Mouse (Mus musculus): ENCODE results near the gene Pde7b. TPM values are rescaled to one million over a fixed set of nuclear protein-coding genes. Genes with fewer than 3 reads are reported as not detected.

Pde7b gene
- polyA plus RNA-seq, 1 experiment from 2014 or later = 1.5 TPM

- WGBS = 91% methylated on average over 7 of the region's 7 CpGs
- no peaks in the 10 kb centered on the region for H3K9me3 ChIP-seq (ENCODE audit: control insufficient read depth)
- H3K9ac ChIP-seq (ENCODE audit: low read depth, low read length) = no peak overlapping the region
- no peak overlapping the region for H3K27ac ChIP-seq (ENCODE audit: low read depth, low read length)
- no peaks in the 10 kb centered on the region for H3K4me1 ChIP-seq (replicated peaks; ENCODE audit: control insufficient read depth, insufficient read depth, low read length)
- no peak overlapping the region for H3K4me2 ChIP-seq (replicated peaks; ENCODE audit: low read depth)
- H3K36me3 ChIP-seq (ENCODE audit: control insufficient read depth, insufficient read depth) = no peaks in the 10 kb centered on the region
- no peak for TF ChIP-seq CTCF (IDR thresholded peaks at IDR 0.05; ENCODE audit: low read depth)
- H3K4me3 ChIP-seq (ENCODE audit: low read depth, low read length) = no peak overlapping the region
- ATAC-seq = no peak
- no peaks in the 10 kb centered on the region for H3K27me3 ChIP-seq (replicated peaks; ENCODE audit: control insufficient read depth, insufficient read depth, low read length)
These were observed 265.1 kb downstream of the Pde7b start for GRCm38 (mm10) chr10:20459657-20460350.

- 68% methylated on average over 3 of the region's 3 CpGs for WGBS
- H3K36me3 ChIP-seq (ENCODE audit: control insufficient read depth, insufficient read depth) = no peaks in the 10 kb centered on the region
These were observed 265.7 kb downstream of the Pde7b start for GRCm38 (mm10) chr10:20459160-20459559.

GRCm38 (mm10) chr10:20454387-20455065 lies 270.4 kb downstream of the Pde7b start:
- no peak overlapping the region for H3K4me2 ChIP-seq (replicated peaks; ENCODE audit: low read depth)
- H3K4me3 ChIP-seq (ENCODE audit: low read depth, low read length) = no peak overlapping the region
- no peak overlapping the region for H3K9ac ChIP-seq (ENCODE audit: low read depth, low read length)
- no peaks in the 10 kb centered on the region for H3K4me1 ChIP-seq (replicated peaks; ENCODE audit: control insufficient read depth, insufficient read depth, low read length)
- TF ChIP-seq CTCF (IDR thresholded peaks at IDR 0.05; ENCODE audit: low read depth) = no peak
- no peak overlapping the region for H3K27ac ChIP-seq (ENCODE audit: low read depth, low read length)
- ATAC-seq = no peak
- no peaks in the 10 kb centered on the region for H3K36me3 ChIP-seq (ENCODE audit: control insufficient read depth, insufficient read depth)
- 61% methylated on average over 6 of the region's 6 CpGs for WGBS
- H3K9me3 ChIP-seq (ENCODE audit: control insufficient read depth) = no peaks in the 10 kb centered on the region
- H3K27me3 ChIP-seq (replicated peaks; ENCODE audit: control insufficient read depth, insufficient read depth, low read length) = no peaks in the 10 kb centered on the region

More at GRCm38 (mm10) chr10:20459160-20459559, 265.7 kb downstream of the Pde7b start:
- no peaks in the 10 kb centered on the region for H3K9me3 ChIP-seq (ENCODE audit: control insufficient read depth)
- no peaks in the 10 kb centered on the region for H3K4me1 ChIP-seq (replicated peaks; ENCODE audit: control insufficient read depth, insufficient read depth, low read length)
- no peak for ATAC-seq
- H3K4me2 ChIP-seq (replicated peaks; ENCODE audit: low read depth) = no peak overlapping the region
- no peaks in the 10 kb centered on the region for H3K27me3 ChIP-seq (replicated peaks; ENCODE audit: control insufficient read depth, insufficient read depth, low read length)
- H3K27ac ChIP-seq (ENCODE audit: low read depth, low read length) = no peak overlapping the region
- TF ChIP-seq CTCF (IDR thresholded peaks at IDR 0.05; ENCODE audit: low read depth) = no peak
- no peak overlapping the region for H3K4me3 ChIP-seq (ENCODE audit: low read depth, low read length)
- H3K9ac ChIP-seq (ENCODE audit: low read depth, low read length) = no peak overlapping the region

- H3K4me2 ChIP-seq (replicated peaks; ENCODE audit: low read depth) = no peak overlapping the region
- H3K9me3 ChIP-seq (ENCODE audit: control insufficient read depth) = no peaks in the 10 kb centered on the region
- no peak overlapping the region for H3K9ac ChIP-seq (ENCODE audit: low read depth, low read length)
- no peaks in the 10 kb centered on the region for H3K27me3 ChIP-seq (replicated peaks; ENCODE audit: control insufficient read depth, insufficient read depth, low read length)
- no peaks in the 10 kb centered on the region for H3K36me3 ChIP-seq (ENCODE audit: control insufficient read depth, insufficient read depth)
- WGBS = 89% methylated on average over 9 of the region's 9 CpGs
- H3K27ac ChIP-seq (ENCODE audit: low read depth, low read length) = no peak overlapping the region
- H3K4me1 ChIP-seq (replicated peaks; ENCODE audit: control insufficient read depth, insufficient read depth, low read length) = no peaks in the 10 kb centered on the region
- TF ChIP-seq CTCF (IDR thresholded peaks at IDR 0.05; ENCODE audit: low read depth) = no peak
- no peak overlapping the region for H3K4me3 ChIP-seq (ENCODE audit: low read depth, low read length)
- no peak for ATAC-seq
These were observed 287.4 kb downstream of the Pde7b start for GRCm38 (mm10) chr10:20437428-20437827.

- Histone ChIP-seq H3K9ac (ENCODE audit: low read depth, low read length) (no peak overlapping the region), H3K9me3 (ENCODE audit: control insufficient read depth) (no peaks in the 10 kb centered on the region), H3K36me3 (ENCODE audit: control insufficient read depth, insufficient read depth) (no peaks in the 10 kb centered on the region), H3K27me3 (replicated peaks; ENCODE audit: control insufficient read depth, insufficient read depth, low read length) (no peaks in the 10 kb centered on the region), H3K4me3 (ENCODE audit: low read depth, low read length) (no peak overlapping the region), H3K4me1 (replicated peaks; ENCODE audit: control insufficient read depth, insufficient read depth, low read length) (no peaks in the 10 kb centered on the region), H3K27ac (ENCODE audit: low read depth, low read length) (no peak overlapping the region), H3K4me2 (replicated peaks; ENCODE audit: low read depth) (no peak overlapping the region)
- 56% methylated on average over 2 of the region's 2 CpGs for WGBS
- no peak for TF ChIP-seq CTCF (IDR thresholded peaks at IDR 0.05; ENCODE audit: low read depth)
- no peak for ATAC-seq
These were observed 287.9 kb downstream of the Pde7b start for GRCm38 (mm10) chr10:20437021-20437420.

- Histone ChIP-seq H3K9ac (ENCODE audit: low read depth, low read length) (no peak overlapping the region), H3K4me3 (ENCODE audit: low read depth, low read length) (no peak overlapping the region), H3K9me3 (ENCODE audit: control insufficient read depth) (no peaks in the 10 kb centered on the region), H3K4me1 (replicated peaks; ENCODE audit: control insufficient read depth, insufficient read depth, low read length) (no peaks in the 10 kb centered on the region), H3K27ac (ENCODE audit: low read depth, low read length) (no peak overlapping the region), H3K36me3 (ENCODE audit: control insufficient read depth, insufficient read depth) (no peaks in the 10 kb centered on the region), H3K4me2 (replicated peaks; ENCODE audit: low read depth) (no peak overlapping the region), H3K27me3 (replicated peaks; ENCODE audit: control insufficient read depth, insufficient read depth, low read length) (no peaks in the 10 kb centered on the region)
- no peak for TF ChIP-seq CTCF (IDR thresholded peaks at IDR 0.05; ENCODE audit: low read depth)
- 94% methylated on average over 7 of the region's 7 CpGs for WGBS
- no peak for ATAC-seq
These were observed 289.0 kb downstream of the Pde7b start for GRCm38 (mm10) chr10:20435913-20436312.

All from intestine, postnatal 0 days (tissue).